Mouse (Mus musculus) R1 (cell line): ENCODE data around the gene Rras.
A peak's percentile ranks its signal among the peaks of the same experiment; 100 is the strongest.

ENCODE experiments used
- DNase-seq: peaks from one replicate; pipeline ENCODE4 v3.0.0-alpha.2; 2018; ENCODE audit warnings: low read depth, low spot score

The Rras gene

GRCm38 (mm10) chr7:45025601-45026220 is 8.0 kb downstream of the Rras start:
- no peak for DNase-seq

- no peak for DNase-seq
Observed at GRCm38 (mm10) chr7:45026256-45026655, 8.5 kb downstream of the Rras start.

GRCm38 (mm10) chr7:45027761-45028160 is 10.0 kb downstream of the Rras start:
- no peak for DNase-seq

GRCm38 (mm10) chr7:45028351-45028750 is 10.6 kb downstream of the Rras start:
- no peak for DNase-seq

GRCm38 (mm10) chr7:45029995-45030394 is 12.2 kb downstream of the Rras start:
- no peak for DNase-seq

GRCm38 (mm10) chr7:45030857-45031256 is 13.1 kb downstream of the Rras start:
- no peak for DNase-seq

- no peak for DNase-seq
Observed at GRCm38 (mm10) chr7:45033722-45034359, 16.1 kb downstream of the Rras start.

GRCm38 (mm10) chr7:45035631-45036030 is 17.9 kb downstream of the Rras start:
- DNase-seq: no peak

- no peak for DNase-seq
Observed at GRCm38 (mm10) chr7:45036702-45037101, 18.9 kb downstream of the Rras start.

- DNase-seq: peak; percentile 84
Observed at GRCm38 (mm10) chr7:45037720-45038361, 20.1 kb downstream of the Rras start.

- no peak for DNase-seq
Observed at GRCm38 (mm10) chr7:45038411-45038810, 20.6 kb downstream of the Rras start.

GRCm38 (mm10) chr7:45040851-45041250 is 23.1 kb downstream of the Rras start:
- no peak for DNase-seq

GRCm38 (mm10) chr7:45043307-45043706 is 25.5 kb downstream of the Rras start:
- DNase-seq: no peak

- DNase-seq: no peak
Observed at GRCm38 (mm10) chr7:45045741-45046140, 28.0 kb downstream of the Rras start.

- no peak for DNase-seq
Observed at GRCm38 (mm10) chr7:45046853-45047350, 29.1 kb downstream of the Rras start.

GRCm38 (mm10) chr7:45047491-45047890 is 29.7 kb downstream of the Rras start:
- no peak for DNase-seq

- peak; percentile 55 for DNase-seq
Observed at GRCm38 (mm10) chr7:45048001-45048890, 30.5 kb downstream of the Rras start.

GRCm38 (mm10) chr7:45048923-45049657 is 31.3 kb downstream of the Rras start:
- no peak for DNase-seq

- DNase-seq: peak; percentile 99
Observed at GRCm38 (mm10) chr7:45050945-45051600, 33.3 kb downstream of the Rras start.

GRCm38 (mm10) chr7:45051601-45051974 is 33.8 kb downstream of the Rras start:
- DNase-seq: no peak
